Mouse (Mus musculus) CH12.LX (cell line): ENCODE measurements at regions not wholly inside any gene's neighbourhood (a gene's known extent, or its start where the extent isn't known, plus 50 kb on each side); places are given as distances from the start of the nearest gene placed in this dataset.

ENCODE experiments used
- DNase-seq: peaks from one replicate; pipeline ENCODE4 v3.0.0-alpha.2; 2013; ENCODE audit errors: extremely low read depth
- H3K27ac ChIP-seq: 2 replicates; pipeline ENCODE4 v1.5.1; 2012; ENCODE audit warnings: low read depth, mild to moderate bottlenecking, control low read depth, moderate library complexity; ENCODE audit not compliant: insufficient read depth
- H3K27me3 ChIP-seq: replicated peaks from 2 replicates; pipeline ENCODE3; 2012; ENCODE audit warnings: inconsistent platforms
- H3K36me3 ChIP-seq, 2 experiments: replicated peaks in 1 of 2; 2 replicates each; pipeline versions ENCODE3 to v1.6.1; 2012; ENCODE audit warnings: inconsistent platforms in 1 of 2, low read length in 1 of 2, mild to moderate bottlenecking in 1 of 2, mixed read lengths in 1 of 2, moderate library complexity in 1 of 2; ENCODE audit not compliant: control insufficient read depth in 1 of 2, insufficient read depth in 1 of 2
- H3K4me1 ChIP-seq, 2 experiments: 2 replicates each; pipeline ENCODE4 v1.6.1; 2012; ENCODE audit warnings: inconsistent platforms in 1 of 2, moderate library complexity in 1 of 2; ENCODE audit not compliant: insufficient read depth in 2 of 2, control insufficient read depth in 1 of 2
- H3K4me2 ChIP-seq: 2 replicates; pipeline ENCODE4 v1.6.1; 2012; ENCODE audit warnings: low read depth, mild to moderate bottlenecking, control low read depth; ENCODE audit not compliant: poor library complexity, insufficient read depth, severe bottlenecking
- H3K4me3 ChIP-seq, 3 experiments: fragments of 150-350 bp in 1 of 3; sonication (generic) in 1 of 3; replicated peaks in 1 of 3; 2 replicates each; pipeline versions ENCODE3 to v1.5.1; 2011 to 2012; ENCODE audit warnings: low read depth in 2 of 3, low read length in 2 of 3, mild to moderate bottlenecking in 2 of 3, moderate library complexity in 2 of 3, control low read depth in 1 of 3, improper control_type of control experiment in 1 of 3, inconsistent platforms in 1 of 3, mixed read lengths in 1 of 3; ENCODE audit not compliant: poor library complexity in 1 of 3
- H3K79me2 ChIP-seq: replicated peaks from 2 replicates; pipeline ENCODE4 v1.6.1; 2012; ENCODE audit warnings: mild to moderate bottlenecking, moderate library complexity; ENCODE audit not compliant: control insufficient read depth, poor library complexity, insufficient read depth, severe bottlenecking; ENCODE audit errors: extremely low read depth
- H3K9ac ChIP-seq: 2 replicates; pipeline ENCODE4 v1.6.1; 2012; ENCODE audit warnings: low read depth, mild to moderate bottlenecking, control low read depth, moderate library complexity; ENCODE audit not compliant: insufficient read depth
- H3K9me3 ChIP-seq: replicated peaks from 2 replicates; pipeline ENCODE3; 2012; ENCODE audit warnings: low read length, inconsistent platforms, mixed read lengths
- CHD1 ChIP-seq: IDR thresholded peaks from 2 replicates; pipeline ENCODE4 v1.6.1; 2012; ENCODE audit warnings: low read depth, low read length, improper control_type of control experiment, inconsistent platforms
- CHD2 ChIP-seq: IDR thresholded peaks from 2 replicates; pipeline ENCODE4 v1.6.1; 2011; ENCODE audit warnings: low read length, improper control_type of control experiment
- CTCF ChIP-seq, 2 experiments: IDR thresholded peaks in 1 of 2; conservative IDR thresholded peaks in 1 of 2; 2 replicates each; pipeline ENCODE4 v1.5.1; 2011 to 2012; ENCODE audit warnings: low read depth in 2 of 2, low read length in 2 of 2, improper control_type of control experiment in 1 of 2, inconsistent platforms in 1 of 2, mild to moderate bottlenecking in 1 of 2, moderate library complexity in 1 of 2
- E2F4 ChIP-seq: IDR thresholded peaks from 2 replicates; pipeline ENCODE4 v1.6.1; 2011; ENCODE audit warnings: low read depth, low read length, improper control_type of control experiment; ENCODE audit not compliant: insufficient replicate concordance
- EP300 ChIP-seq: IDR thresholded peaks from 2 replicates; pipeline ENCODE4 v1.6.1; 2011; ENCODE audit warnings: low read length, improper control_type of control experiment
- IRF4 ChIP-seq: IDR thresholded peaks from 2 replicates; pipeline ENCODE4 v1.6.1; 2014; ENCODE audit warnings: low read depth, mild to moderate bottlenecking, inconsistent platforms, low read length, improper control_type of control experiment
- JUN ChIP-seq: IDR thresholded peaks from 2 replicates; pipeline ENCODE4 v1.6.1; 2011; ENCODE audit warnings: low read depth, mild to moderate bottlenecking, low read length, improper control_type of control experiment, moderate library complexity; ENCODE audit not compliant: insufficient read depth
- KAT2A ChIP-seq: IDR thresholded peaks from 2 replicates; pipeline ENCODE4 v1.6.1; 2012; ENCODE audit warnings: low read length, improper control_type of control experiment, inconsistent platforms; ENCODE audit not compliant: insufficient replicate concordance
- MAFK ChIP-seq: IDR thresholded peaks from 2 replicates; pipeline ENCODE4 v1.6.1; 2011; ENCODE audit warnings: low read length, improper control_type of control experiment; ENCODE audit not compliant: insufficient replicate concordance
- MAX ChIP-seq: IDR thresholded peaks from 2 replicates; pipeline ENCODE4 v1.6.1; 2011; ENCODE audit warnings: low read length, improper control_type of control experiment
- MAZ ChIP-seq: IDR thresholded peaks from 2 replicates; pipeline ENCODE4 v1.6.1; 2012; ENCODE audit warnings: low read depth, mild to moderate bottlenecking, inconsistent platforms, low read length, improper control_type of control experiment, moderate library complexity
- MEF2A ChIP-seq: IDR thresholded peaks from 2 replicates; pipeline ENCODE4 v1.6.1; 2014; ENCODE audit warnings: low read depth, mild to moderate bottlenecking, inconsistent platforms, low read length, improper control_type of control experiment, borderline replicate concordance
- MYC ChIP-seq: IDR thresholded peaks from 2 replicates; pipeline ENCODE4 v1.6.1; 2011; ENCODE audit warnings: low read depth, mild to moderate bottlenecking, improper control_type of control experiment, low read length
- NELFE ChIP-seq: IDR thresholded peaks from 2 replicates; pipeline ENCODE4 v1.6.1; 2011; ENCODE audit warnings: low read depth, low read length, improper control_type of control experiment
- NRF1 ChIP-seq: IDR thresholded peaks from 2 replicates; pipeline ENCODE4 v1.6.1; 2014; ENCODE audit warnings: low read depth, mild to moderate bottlenecking, inconsistent platforms, low read length, improper control_type of control experiment, moderate library complexity
- POLR2A ChIP-seq: IDR thresholded peaks from 2 replicates; pipeline ENCODE4 v1.6.1; 2011; ENCODE audit warnings: low read depth, mild to moderate bottlenecking, improper control_type of control experiment, low read length
- RAD21 ChIP-seq: IDR thresholded peaks from 2 replicates; pipeline ENCODE4 v1.6.1; 2011; ENCODE audit warnings: low read depth, mild to moderate bottlenecking, low read length, improper control_type of control experiment, moderate library complexity
- RCOR1 ChIP-seq: conservative IDR thresholded peaks from 2 replicates; pipeline ENCODE4 v1.6.1; 2012; ENCODE audit warnings: low read depth, mild to moderate bottlenecking, inconsistent platforms, low read length, improper control_type of control experiment
- SIN3A ChIP-seq: IDR thresholded peaks from 2 replicates; pipeline ENCODE4 v1.6.1; 2012; ENCODE audit warnings: low read length, improper control_type of control experiment, inconsistent platforms
- SMC3 ChIP-seq: IDR thresholded peaks from 2 replicates; pipeline ENCODE4 v1.6.1; 2011; ENCODE audit warnings: low read depth, low read length, improper control_type of control experiment
- TBP ChIP-seq: conservative IDR thresholded peaks from 2 replicates; pipeline ENCODE4 v1.6.1; 2011; ENCODE audit warnings: low read depth, low read length, improper control_type of control experiment
- TCF12 ChIP-seq: IDR thresholded peaks from 2 replicates; pipeline ENCODE4 v1.6.1; 2014; ENCODE audit warnings: low read depth, mild to moderate bottlenecking, inconsistent platforms, low read length, improper control_type of control experiment
- USF1 ChIP-seq: IDR thresholded peaks from 2 replicates; pipeline ENCODE4 v1.6.1; 2014; ENCODE audit warnings: low read depth, mild to moderate bottlenecking, inconsistent platforms, low read length, improper control_type of control experiment
- USF2 ChIP-seq: conservative IDR thresholded peaks from 2 replicates; pipeline ENCODE4 v1.6.1; 2011; ENCODE audit warnings: low read depth, low read length, improper control_type of control experiment
- ZC3H11A ChIP-seq: IDR thresholded peaks from 2 replicates; pipeline ENCODE4 v1.6.1; 2012; ENCODE audit warnings: low read depth, mild to moderate bottlenecking, inconsistent platforms, low read length, improper control_type of control experiment
- ZMIZ1 ChIP-seq: IDR thresholded peaks from 2 replicates; pipeline ENCODE4 v1.6.1; 2012; ENCODE audit warnings: low read depth, mild to moderate bottlenecking, inconsistent platforms, low read length, improper control_type of control experiment
- dilution Hi-C: fragments of 300-500 bp; cut with MboI; formaldehyde crosslinking; loops from 2 replicates; pipeline ENCODE4 v1.14.3; 2020; ENCODE audit warnings: low sequenced_read_pairs; ENCODE audit not compliant: extremely low pct_unique_long_range_greater_than_20kb, extremely low pct_ligation_motif_present
- in situ Hi-C: fragments of 300-500 bp; cut with MboI; formaldehyde crosslinking; loops from 3 replicates; pipeline ENCODE4 v1.14.3; 2019; ENCODE audit warnings: low sequenced_read_pairs, low pct_ligation_motif_present, low pct_unique_long_range_greater_than_20kb, mixed read lengths

GRCm38 (mm10) chr4:153805727-153806126, 151.3 kb upstream of the A430005L14Rik start:
- Histone ChIP-seq H3K27me3 (no peaks in the 10 kb centered on the region), H3K4me2 (no peak overlapping the region), H3K36me3 (no peaks in the 10 kb centered on the region), H3K9me3 (peaks cover 87% of the 10 kb centered on the region), H3K4me1 (no peaks in the 10 kb centered on the region), H3K4me3 (no peak overlapping the region), H3K9ac (no peak overlapping the region)
- in situ Hi-C loops = no loop called here
- dilution Hi-C loops = no loop called here
- DNase-seq = no peak
- TF ChIP-seq TCF12 (no peak), ZC3H11A (no peak), NELFE (no peak), ZMIZ1 (no peak), NRF1 (no peak), MEF2A (no peak), RAD21 (no peak), TBP (no peak), MAZ (no peak), POLR2A (no peak), EP300 (no peak), CTCF (conservative IDR thresholded peaks at IDR 0.05 in 1 of 2, IDR thresholded peaks at IDR 0.05 in 1 of 2; ENCODE audit: low read depth in 2 of 2, low read length in 2 of 2) (no peak), CHD1 (no peak), RCOR1 (no peak), MYC (no peak), IRF4 (no peak), USF1 (no peak)
- TF ChIP-seq, all 38 proteins: peak for 0
- Histone ChIP-seq H3K27ac (no peak overlapping the region), H3K79me2 (no peaks in the 10 kb centered on the region)

GRCm38 (mm10) chr4:153806180-153806692, 150.8 kb upstream of the A430005L14Rik start:
- TF ChIP-seq CHD2 (no peak), USF2 (no peak), KAT2A (no peak), SMC3 (no peak), RAD21 (no peak), SIN3A (no peak), JUN (no peak), CHD1 (no peak), MAX (no peak), MAZ (no peak), E2F4 (no peak), MAFK (no peak)
- no peak for DNase-seq
- H3K27me3 ChIP-seq = no peaks in the 10 kb centered on the region
- no peaks in the 10 kb centered on the region for H3K4me1 ChIP-seq
- no peaks in the 10 kb centered on the region for H3K36me3 ChIP-seq
- in situ Hi-C loops (no loop called here), dilution Hi-C loops (no loop called here)
- H3K9ac ChIP-seq = no peak overlapping the region
- H3K4me2 ChIP-seq = no peak overlapping the region
- H3K9me3 ChIP-seq = peaks cover 88% of the 10 kb centered on the region
- no peaks in the 10 kb centered on the region for H3K79me2 ChIP-seq
- H3K27ac ChIP-seq = no peak overlapping the region
- H3K4me3 ChIP-seq = no peak overlapping the region
